Mouse (Mus musculus) heart, postnatal 0 days (tissue): Measurements from ENCODE around the gene Tbxas1.

Experiments used
- CTCF ChIP-seq: IDR thresholded peaks from 2 replicates; pipeline ENCODE4 v1.5.1; 2016; ENCODE audit warnings: antibody characterized with exemption, control low read depth, low read depth
- EP300 ChIP-seq: IDR thresholded peaks from 2 replicates; pipeline ENCODE4 v1.6.1; 2016; ENCODE audit warnings: antibody characterized with exemption, low read depth

DNA sequence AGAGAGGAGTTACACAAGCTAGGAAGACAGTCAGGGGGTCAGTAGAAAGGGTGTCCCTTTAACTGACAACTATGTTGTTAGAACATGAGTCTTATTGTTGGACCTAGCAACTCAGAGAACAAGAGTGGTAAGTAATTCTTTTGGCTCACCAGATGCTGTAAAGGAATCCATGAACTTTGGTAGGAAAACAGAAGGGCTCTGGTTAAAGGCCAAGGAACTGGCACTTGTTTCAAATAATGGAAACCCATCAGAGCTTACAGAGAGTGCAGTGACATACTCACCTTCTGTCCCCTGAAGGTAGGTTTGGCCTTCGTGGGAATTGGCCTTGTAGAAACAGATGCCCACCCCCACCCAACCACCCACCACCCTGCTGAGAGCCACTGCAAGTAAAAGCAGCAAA, 97.6 kb downstream of the Tbxas1 start:
- no peak for TF ChIP-seq CTCF
- no peak for TF ChIP-seq EP300
